Mouse (Mus musculus): ENCODE results near the gene Fuk.
"Not testable (repeated sequence)": the region's sequence is repeated elsewhere in the genome, so short reads cannot be mapped to it uniquely, and the experiment has no call there.

Gene Fuk

GRCm38 (mm10) chr8:110881741-110882310, 20.5 kb downstream of the Fuk start:
- no peak for DNase-seq (ENCODE audit: extremely low read depth, low read depth, low spot score)

GRCm38 (mm10) chr8:110877862-110878261, 24.4 kb downstream of the Fuk start:
- DNase-seq (ENCODE audit: extremely low read depth, low read depth, low spot score) = no peak

- no peak for DNase-seq (ENCODE audit: extremely low read depth, low read depth, low spot score)
Measured at GRCm38 (mm10) chr8:110870501-110870900, 31.8 kb downstream of the Fuk start.

GRCm38 (mm10) chr8:110861347-110862025, 40.8 kb downstream of the Fuk start:
- not testable (repeated sequence) for DNase-seq (ENCODE audit: extremely low read depth, low read depth, low spot score)

- DNase-seq (ENCODE audit: extremely low read depth, low read depth, low spot score) = no peak
Measured at GRCm38 (mm10) chr8:110859651-110860501, 42.4 kb downstream of the Fuk start.

GRCm38 (mm10) chr8:110856760-110857461, 45.4 kb downstream of the Fuk start:
- DNase-seq (ENCODE audit: extremely low read depth, low read depth, low spot score) = no peak

GRCm38 (mm10) chr8:110856073-110856472, 46.2 kb downstream of the Fuk start:
- DNase-seq (ENCODE audit: extremely low read depth, low read depth, low spot score) = not testable (repeated sequence)

- no peak for DNase-seq (ENCODE audit: extremely low read depth, low read depth, low spot score)
Measured at GRCm38 (mm10) chr8:110851186-110851585, 51.1 kb downstream of the Fuk start.

GRCm38 (mm10) chr8:110847645-110848495, 54.4 kb downstream of the Fuk start:
- DNase-seq (ENCODE audit: extremely low read depth, low read depth, low spot score) = no peak

GRCm38 (mm10) chr8:110847171-110847549, 55.1 kb downstream of the Fuk start:
- DNase-seq (ENCODE audit: extremely low read depth, low read depth, low spot score) = no peak

GRCm38 (mm10) chr8:110846405-110847170, 55.7 kb downstream of the Fuk start, which contains the start of the genes Cog4 and Sf3b3:
Gene Cog4, plus strand, starts transcription at chr8:110846600.
Gene Sf3b3, minus strand, starts transcription at chr8:110846787.
- DNase-seq (ENCODE audit: extremely low read depth, low read depth, low spot score) = no peak

GRCm38 (mm10) chr8:110845821-110846404, 56.4 kb downstream of the Fuk start:
- no peak for DNase-seq (ENCODE audit: extremely low read depth, low read depth, low spot score)

GRCm38 (mm10) chr8:110844941-110845340, 57.3 kb downstream of the Fuk start:
- no peak for DNase-seq (ENCODE audit: extremely low read depth, low read depth, low spot score)

GRCm38 (mm10) chr8:110843207-110843606, 59.1 kb downstream of the Fuk start:
- DNase-seq (ENCODE audit: extremely low read depth, low read depth, low spot score) = no peak

- no peak for DNase-seq (ENCODE audit: extremely low read depth, low read depth, low spot score)
Measured at GRCm38 (mm10) chr8:110842012-110842574, 60.2 kb downstream of the Fuk start.

All from fat pad, adult 2 months (tissue).